Comparison of ENCODE assay signal across 15 mouse cellular contexts in genomic region chr9:92482551-92482950, GRCm38 (mm10). TPM values are rescaled to one million over a fixed set of nuclear protein-coding genes. Genes with fewer than 3 reads are reported as not detected.
"Had no signal": no experiment of that assay in that cellular context is flagged by ENCODE, and none has a peak within 500 bp of the region (broad histone marks: within the 10 kb centered on the region; RNA-seq: fewer than 3 reads in every experiment).

No protein-coding gene starts in this region.

- DNase-seq: cerebellum, adult 18-20 months; cerebellum, adult 2 months; cerebellum, adult 9-10 months; cerebellum, adult 9-11 months; cerebellum, postnatal 36 days; embryo, embryonic 11 days; forebrain, postnatal 0 days; gastrocnemius, adult 2 months; gastrocnemius, postnatal 10 days; gastrocnemius, postnatal 25 days; gastrocnemius, postnatal 36 days; heart, adult 11 months; heart, adult 18-20 months; heart, adult 2 months had no signal

RNA-seq across cellular contexts. Expression of gene Plscr4, which starts 25.4 kb away (rescaled TPM):
- total RNA-seq: granulocyte monocyte progenitor cell, adult 5-6 weeks had no signal
